Mouse (Mus musculus) heart, adult 2 months (tissue): ENCODE measurements at regions not wholly inside any gene's neighbourhood (a gene's known extent, or its start where the extent isn't known, plus 50 kb on each side); places are given as distances from the start of the nearest gene placed in this dataset.

ENCODE experiments used
- CTCF ChIP-seq: fragments of 200-600 bp; IDR thresholded peaks from 2 replicates; pipeline ENCODE4 v1.8.1; 2022; ENCODE audit warnings: antibody characterized with exemption, mild to moderate bottlenecking, moderate library complexity
- EP300 ChIP-seq: fragments of 200-500 bp; IDR thresholded peaks from 2 replicates; pipeline ENCODE4 v1.6.1; 2011; ENCODE audit warnings: low read depth, low read length, control low read depth; ENCODE audit not compliant: insufficient read depth
- POLR2A ChIP-seq: fragments of 200-500 bp; IDR thresholded peaks from 2 replicates; pipeline ENCODE4 v1.6.1; 2011; ENCODE audit warnings: mild to moderate bottlenecking, low read depth, low read length, control low read depth; ENCODE audit not compliant: insufficient read depth

DNA sequence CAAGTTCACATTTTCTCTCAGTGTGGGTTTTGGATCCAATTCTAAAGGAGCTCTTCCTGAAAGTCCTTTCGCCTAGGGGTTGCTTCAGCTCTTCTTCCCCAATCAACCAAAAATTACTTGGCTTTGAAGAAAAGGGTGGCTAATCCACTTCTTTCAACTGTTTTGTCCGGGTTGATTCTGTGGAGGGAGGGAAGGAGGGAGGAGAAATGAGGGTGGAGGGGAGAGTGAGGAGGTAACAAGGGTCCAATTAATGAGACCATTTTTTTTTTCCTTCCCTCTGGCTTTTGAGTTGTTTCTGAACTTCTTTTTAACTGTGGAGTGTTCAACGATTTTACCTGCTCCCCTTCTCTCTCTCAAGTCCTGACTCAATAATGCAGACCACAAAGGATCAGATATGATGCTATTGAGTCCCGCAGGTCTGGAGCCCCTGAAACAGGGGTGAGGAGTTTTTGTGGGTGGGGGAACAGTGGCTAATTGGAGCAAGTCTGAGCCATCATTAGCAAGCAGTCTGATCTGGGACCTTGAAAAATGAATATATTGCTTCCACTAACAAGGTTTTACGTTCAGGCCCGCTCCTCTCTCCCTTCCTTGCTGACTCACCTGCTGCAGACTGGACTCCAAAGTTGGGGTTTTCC lies 61.0 kb upstream of the Nepro start:
- TF ChIP-seq CTCF (no peak), POLR2A (no peak), EP300 (no peak)
